Mouse (Mus musculus) kidney, adult 11 months (tissue): ENCODE data around the gene Arl9.
"Not testable (repeated sequence)": the region's sequence is repeated elsewhere in the genome, so short reads cannot be mapped to it uniquely, and the experiment has no call there.

Experiments used
- DNase-seq: peaks from one replicate; pipeline ENCODE4 v3.0.0; 2022

Arl9 gene

GRCm38 (mm10) chr5:77004051-77004821 lies at the start of gene Arl9:
Gene Arl9, plus strand, starts transcription at chr5:77004055.
- DNase-seq, result no peak

DNA sequence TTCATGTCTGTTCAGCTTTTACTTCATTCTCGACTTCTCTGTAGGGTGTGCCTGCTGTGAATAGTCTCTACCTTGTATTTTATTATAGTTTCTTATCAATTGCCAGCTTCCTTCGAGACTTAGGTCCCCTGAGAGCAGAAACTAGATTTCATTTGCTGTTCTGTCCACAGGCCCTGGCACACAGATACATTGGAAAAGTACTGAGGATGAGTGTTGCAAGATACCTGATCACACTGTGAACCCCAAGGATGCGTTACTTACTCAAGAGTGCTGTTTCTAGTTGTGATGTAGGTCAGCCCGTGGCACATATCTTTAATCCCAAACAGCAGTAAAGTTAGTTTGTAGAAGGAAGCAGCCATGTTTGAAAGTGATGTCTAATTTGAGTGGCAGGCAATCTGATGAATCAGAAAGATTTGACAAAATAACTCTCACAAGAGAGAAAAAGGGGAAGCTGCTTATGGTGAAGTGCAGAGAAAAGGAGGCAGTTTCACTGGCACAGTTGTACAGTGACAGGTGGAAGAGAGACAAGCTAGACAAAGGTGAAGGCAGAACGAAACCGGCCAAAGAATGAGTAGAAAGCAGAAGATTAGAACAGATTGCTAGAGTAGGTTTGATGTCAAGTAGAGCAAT lies 49.5 kb upstream of the Arl9 start:
- DNase-seq, result no peak

- no peak for DNase-seq
Measured at GRCm38 (mm10) chr5:76955474-76955873, 48.4 kb upstream of the Arl9 start.

GRCm38 (mm10) chr5:76957954-76958353 lies 45.9 kb upstream of the Arl9 start:
- no peak for DNase-seq

DNA sequence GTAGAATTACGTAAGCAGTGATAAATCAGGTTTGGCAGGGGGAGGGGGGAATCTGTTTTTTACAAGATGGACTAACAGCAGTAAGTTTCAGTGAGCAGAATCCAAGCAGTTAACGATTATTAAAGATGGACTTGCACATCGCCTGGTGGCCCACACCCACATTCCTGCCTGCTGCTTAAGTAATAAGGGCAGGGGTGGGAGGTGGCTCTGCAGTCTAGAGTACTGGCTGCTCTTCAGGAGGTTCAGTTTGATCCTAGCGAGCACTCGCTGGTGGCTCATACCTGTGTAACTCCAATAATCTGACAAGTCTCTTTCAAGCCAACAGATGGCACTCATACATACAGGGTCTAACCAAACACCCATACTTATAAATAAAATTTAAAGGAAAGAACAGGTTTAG lies 44.3 kb upstream of the Arl9 start:
- DNase-seq, result peak; percentile 22

- no peak for DNase-seq
Measured at GRCm38 (mm10) chr5:76962545-76962944, 41.3 kb upstream of the Arl9 start.

GRCm38 (mm10) chr5:76964651-76965050 lies 39.2 kb upstream of the Arl9 start:
- no peak for DNase-seq

DNA sequence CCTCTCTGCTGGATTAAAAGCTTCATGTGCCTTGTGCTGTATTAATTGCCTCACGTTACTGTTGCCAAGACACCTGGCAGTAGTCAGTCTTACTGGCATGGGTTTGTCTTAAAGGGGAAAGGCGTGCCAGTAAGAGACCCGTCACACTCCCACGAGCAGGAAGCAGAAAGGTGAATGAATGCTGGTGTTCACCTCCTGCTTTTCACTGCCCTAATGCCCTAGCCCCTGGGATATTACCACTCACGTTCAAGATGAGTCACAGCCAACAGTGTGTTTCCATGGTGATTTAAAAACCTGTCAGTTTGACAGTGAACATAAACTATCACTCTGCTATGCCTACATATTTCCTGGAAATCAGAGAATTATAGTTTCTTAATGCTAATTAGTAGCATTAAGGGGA lies 34.6 kb upstream of the Arl9 start:
- no peak for DNase-seq

DNA sequence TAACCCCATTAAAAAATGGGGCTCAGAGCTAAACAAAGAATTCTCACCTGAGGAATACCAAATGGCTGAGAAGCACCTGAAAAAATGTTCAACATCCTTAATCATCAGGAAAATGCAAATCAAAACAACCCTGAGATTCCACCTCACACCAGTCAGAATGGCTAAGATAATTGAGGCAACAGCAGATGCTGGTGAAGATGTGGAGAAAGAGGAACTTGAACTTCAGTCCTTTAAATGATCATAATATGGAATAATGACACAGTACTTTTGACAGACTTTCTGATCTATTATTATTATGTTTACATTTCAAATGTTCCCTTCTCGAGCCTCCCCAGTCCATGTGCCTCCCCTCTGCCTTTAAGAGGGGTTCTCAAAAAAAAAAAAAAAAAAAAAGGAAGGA lies 32.7 kb upstream of the Arl9 start:
- not testable (repeated sequence) for DNase-seq

GRCm38 (mm10) chr5:76973488-76973887 lies 30.4 kb upstream of the Arl9 start:
- no peak for DNase-seq

DNA sequence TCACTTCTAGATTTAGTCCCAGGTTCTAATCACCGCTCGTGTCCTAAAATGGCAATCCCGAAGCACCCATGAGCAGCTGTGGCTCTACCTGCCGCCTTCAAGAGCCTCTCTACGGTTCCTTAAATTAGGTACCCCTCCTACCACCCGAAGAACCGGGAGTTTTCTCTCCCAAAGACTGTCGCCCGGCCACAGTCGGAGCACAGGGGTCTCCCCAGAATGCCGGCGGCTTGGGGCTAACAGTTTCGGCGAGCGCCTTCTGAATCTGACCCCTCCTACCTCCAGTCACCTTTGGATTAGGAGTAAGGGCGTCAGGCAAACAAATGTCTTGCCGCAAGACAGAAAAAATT lies 29.7 kb upstream of the Arl9 start:
- DNase-seq, result no peak

DNA sequence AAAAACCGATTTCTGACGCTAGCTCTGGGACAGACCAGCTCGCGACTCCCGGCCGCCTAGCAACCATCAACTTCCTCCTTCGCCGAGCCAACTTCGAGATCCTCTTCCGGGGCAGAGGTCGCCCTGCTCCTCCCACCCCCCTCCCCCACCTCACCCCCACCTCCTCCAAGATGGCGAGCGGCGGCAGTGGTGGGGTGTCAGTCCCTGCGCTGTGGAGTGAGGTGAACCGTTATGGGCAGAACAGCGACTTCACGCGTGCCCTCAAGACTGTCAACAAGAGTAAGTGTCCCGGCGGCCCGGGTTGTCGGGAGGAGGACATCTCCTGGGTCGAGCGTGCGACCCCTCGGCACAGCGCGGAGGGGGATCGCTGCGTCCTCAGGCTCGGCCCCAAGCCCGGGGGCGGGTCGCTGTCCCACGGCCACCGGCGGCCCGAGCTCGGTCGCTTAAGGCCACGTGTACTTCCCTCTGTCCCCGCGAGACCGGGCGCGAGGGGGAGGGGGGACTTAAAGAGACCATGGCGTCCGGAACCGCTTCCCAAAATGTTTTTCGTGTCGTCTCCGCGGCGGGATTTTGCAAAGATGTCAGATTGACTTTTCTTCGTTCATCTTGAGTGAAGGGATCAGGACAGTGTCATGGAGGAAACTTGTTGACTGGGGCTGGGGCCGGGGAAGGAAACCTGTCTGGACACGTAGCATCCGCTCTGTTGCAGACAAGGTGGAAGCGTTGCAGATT lies 29.1 kb upstream of the Arl9 start, which contains the start of gene Srp72:
Gene Srp72 (plus strand): TSS at position 130 of the 732 bp plus-strand sequence.
- DNase-seq, result peak; percentile 75

- no peak for DNase-seq
Measured at GRCm38 (mm10) chr5:76975736-76976135, 28.1 kb upstream of the Arl9 start.

GRCm38 (mm10) chr5:76984015-76984414 lies 19.8 kb upstream of the Arl9 start:
- no peak for DNase-seq

- DNase-seq, result no peak
Measured at GRCm38 (mm10) chr5:76990789-76991188, 13.1 kb upstream of the Arl9 start.

DNA sequence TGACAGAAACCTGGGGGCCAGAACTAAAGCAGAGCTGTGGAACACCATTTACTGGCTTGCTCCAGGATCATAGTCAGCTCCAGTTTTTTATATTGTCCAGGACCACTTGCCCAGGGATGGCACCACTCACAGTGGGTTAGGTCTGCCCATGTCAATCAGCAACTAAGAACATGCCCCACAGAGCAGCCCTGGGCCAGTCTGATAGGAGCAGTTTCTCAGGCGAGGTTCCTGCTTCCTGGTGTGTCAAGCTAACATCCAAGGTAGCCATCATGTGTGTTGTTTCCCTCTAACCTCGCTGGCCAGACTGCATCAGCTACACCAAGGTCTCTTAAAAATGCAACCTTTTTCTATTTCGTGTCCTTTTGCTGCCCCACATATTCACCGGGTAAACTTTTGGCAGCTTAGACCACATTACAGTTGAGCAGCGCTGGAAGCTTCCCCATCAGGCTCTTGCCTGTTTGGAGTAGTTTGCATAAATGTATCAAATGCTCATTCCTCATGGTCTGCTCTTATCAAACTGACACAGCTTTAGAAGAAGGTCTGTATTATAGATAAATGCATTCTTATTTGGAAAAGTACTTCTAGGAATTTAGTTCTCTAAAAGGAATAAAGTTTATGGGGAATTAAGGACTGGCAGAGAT lies 10.6 kb upstream of the Arl9 start:
- no peak for DNase-seq

DNA sequence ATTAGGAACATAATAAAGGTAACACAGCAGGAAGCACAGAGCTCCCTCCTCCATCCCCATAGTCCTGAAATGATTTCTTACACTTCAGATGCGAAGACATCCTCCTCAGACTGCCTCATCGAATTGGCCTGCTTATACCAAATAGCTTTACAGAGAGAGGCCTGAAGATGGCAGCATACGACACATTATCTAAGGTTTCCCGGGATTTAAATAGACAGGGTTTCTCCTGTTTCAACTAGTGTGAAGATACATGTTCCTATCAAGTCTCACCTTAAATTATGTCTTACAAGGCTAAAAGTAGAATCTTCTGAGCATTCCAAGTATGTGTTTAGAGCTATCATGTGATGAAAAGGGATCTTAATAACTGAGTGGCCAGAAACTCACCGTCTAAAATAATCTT lies 5.4 kb upstream of the Arl9 start:
- DNase-seq, result no peak

DNA sequence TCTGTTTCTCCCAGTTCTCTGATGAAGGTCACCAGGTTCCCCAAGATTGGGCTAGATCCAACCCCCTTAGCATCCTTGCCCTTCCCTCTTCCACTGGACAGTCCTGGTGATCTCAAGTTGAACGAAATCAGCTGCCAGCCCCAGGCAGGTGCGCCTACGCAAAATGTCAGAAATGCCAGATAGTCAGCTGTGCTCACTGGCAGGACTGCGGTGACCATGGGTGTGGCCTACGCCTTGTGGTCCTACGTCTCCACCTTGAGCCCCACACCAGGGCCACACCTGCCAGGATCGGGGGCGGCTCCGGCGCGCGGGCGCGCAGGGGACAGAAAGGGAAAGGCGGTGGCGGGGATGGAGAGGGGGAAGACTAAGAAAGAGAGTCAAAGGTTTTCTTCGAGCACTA lies 2.7 kb upstream of the Arl9 start:
- no peak for DNase-seq

DNA sequence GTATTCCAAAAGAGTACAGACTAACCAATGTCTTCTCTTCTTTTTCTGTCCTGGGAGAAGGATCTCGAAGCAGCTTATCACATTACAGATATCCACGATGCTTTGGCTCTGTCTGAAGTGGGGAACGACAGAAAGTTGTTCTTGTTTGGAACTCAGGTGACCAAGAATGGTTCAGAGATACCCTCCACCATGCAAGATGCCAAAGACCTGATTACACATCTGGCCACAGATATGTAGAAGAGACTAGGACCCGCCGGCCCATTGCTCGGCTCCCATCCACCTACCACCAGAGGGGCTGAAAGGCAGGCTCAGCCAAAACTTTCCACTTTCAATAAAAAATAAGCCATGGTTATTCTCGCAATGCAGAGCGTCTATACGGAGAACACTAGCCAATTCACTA lies 6.5 kb downstream of the Arl9 start:
- no peak for DNase-seq

GRCm38 (mm10) chr5:77011082-77011481 lies 7.2 kb downstream of the Arl9 start:
- DNase-seq, result no peak

GRCm38 (mm10) chr5:77013171-77013570 lies 9.3 kb downstream of the Arl9 start:
- DNase-seq, result no peak

- peak; percentile 76 for DNase-seq
Measured at GRCm38 (mm10) chr5:77015544-77016482, 12.0 kb downstream of the Arl9 start, which contains the start of gene Thegl. Gene Thegl, plus strand, starts transcription at chr5:77016023.
